Mouse (Mus musculus) v-Abl transformed pro-B cells (cell line): ENCODE results near the gene Agbl4.

Experiments
- in situ Hi-C, 2 experiments: fragments of 400-800 bp; cut with MboI; formaldehyde crosslinking; loops; one replicate each; pipeline ENCODE4 v1.15.1; 2025; ENCODE audit not compliant: unreplicated experiment in 2 of 2

Gene Agbl4

DNA sequence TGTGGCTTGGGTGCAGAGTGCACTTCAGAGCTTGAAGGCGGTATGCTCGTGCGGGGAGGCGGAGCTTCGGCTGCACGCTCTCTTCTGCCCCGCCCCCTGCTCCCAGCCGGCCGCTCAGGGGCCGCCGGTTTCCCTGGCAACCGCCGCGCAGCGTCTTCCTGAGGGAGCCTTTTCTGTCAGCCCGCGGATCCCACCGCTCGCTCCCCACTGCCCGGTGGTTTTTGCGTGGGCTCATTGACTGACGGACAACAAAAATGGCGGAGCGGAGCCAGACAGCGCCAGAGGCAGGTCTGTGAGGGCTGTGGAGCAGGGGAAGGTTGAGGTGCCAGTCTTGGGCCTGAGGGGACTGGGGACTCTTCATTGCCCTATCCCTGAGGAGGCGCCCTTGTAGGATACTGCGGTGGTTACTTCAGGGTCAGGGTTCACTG lies at the start of gene Agbl4:
Gene Agbl4, plus strand, starts transcription at position 44 of the 428 bp plus-strand sequence.
- in situ Hi-C loops = no loop called here

DNA sequence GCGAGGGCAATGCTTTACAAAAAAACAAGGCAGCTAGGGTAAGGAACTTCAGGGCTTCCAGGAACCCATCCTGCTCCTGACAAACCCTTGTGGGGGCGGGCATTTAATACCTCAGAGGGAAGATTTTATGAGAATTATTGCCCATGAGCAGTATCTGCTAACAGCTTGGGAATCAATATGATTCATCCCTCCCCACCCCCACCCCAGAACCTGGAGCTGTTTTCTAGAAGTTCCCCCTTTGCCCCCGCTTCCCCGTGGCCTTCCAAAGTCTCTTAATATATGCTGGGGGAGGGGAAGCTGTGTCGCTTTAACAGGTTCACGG lies 46.6 kb upstream of the Agbl4 start:
- in situ Hi-C loops = no loop called here

DNA sequence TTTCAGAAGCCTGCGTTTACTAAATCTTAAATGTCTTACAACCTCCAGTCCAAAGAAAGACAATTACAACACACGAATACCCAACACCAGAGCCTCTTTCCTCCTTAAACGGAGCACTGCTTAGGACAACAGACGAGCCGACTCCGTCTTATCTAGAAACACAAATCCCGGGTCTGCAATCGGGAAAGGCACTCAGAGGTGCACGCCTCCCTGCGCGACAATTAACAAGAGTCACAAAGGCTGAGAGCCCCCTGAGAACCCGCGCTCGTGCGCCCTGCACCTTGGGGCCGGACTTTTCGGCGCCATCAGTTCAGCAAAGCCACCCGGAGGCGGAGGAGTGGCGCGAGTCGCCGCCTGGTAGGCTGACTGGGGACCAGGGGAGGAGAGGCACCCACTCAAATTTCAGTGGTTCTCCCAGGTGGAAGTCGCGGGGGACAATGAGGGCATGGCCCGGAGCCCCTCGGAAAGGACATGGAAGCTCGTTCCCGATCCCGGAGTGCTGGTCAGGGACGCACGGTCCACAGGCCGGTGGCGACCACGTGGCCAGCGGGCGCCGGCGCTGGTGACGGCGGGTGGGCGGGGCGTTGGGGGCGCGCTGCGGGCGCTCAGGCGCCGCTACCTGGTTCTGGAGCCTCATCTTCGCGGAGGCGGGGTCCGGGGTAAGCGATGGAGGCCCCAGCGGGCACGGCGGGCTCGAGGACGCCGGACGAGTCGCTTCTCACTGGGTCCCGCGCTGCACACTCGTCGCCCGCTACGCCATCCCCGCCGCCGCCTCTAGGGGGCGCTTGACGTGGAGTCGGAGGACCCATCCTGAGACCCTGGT lies 46.1 kb upstream of the Agbl4 start, which contains the start of gene Elavl4:
Gene Elavl4, minus strand, starts transcription at position 732 of the 823 bp plus-strand sequence.
- in situ Hi-C loops = no loop called here

DNA sequence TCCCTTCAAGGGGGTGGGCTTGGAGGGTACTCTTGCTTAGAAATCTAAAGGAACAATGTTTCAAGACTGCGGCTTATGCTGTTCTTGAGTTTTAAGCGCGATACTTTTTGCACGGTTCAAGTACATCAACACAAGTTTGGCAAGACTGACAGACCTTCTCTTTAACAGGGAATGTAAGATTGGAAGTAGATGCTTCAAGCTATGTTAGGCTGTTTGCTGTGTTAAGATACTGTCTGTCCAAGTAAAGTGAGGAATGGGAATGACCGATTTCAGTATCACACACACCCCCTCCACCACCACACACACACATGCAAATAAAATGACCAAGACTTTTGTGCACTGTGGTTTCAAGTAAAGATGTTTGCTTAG lies 45.5 kb upstream of the Agbl4 start:
- in situ Hi-C loops = no loop called here

DNA sequence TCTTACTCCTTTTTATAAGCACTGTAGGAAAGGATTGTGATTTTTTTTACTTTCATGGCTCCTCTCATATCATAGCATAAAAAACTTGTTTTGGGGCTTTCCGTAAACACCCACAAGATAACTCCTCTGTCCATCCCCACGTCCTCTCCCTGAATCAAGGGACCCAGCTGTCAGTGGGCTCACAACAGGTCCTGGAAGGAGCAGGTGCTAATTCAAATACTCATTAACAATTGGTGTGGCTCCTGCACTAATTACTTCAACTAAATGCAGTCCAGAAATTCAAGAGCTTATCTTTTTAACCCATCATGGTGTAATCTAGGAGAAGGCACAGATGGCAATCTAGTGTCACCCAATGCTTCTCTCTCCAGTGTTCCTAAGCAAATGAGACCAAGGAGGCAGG lies 36.9 kb upstream of the Agbl4 start:
- in situ Hi-C loops = no loop called here

DNA sequence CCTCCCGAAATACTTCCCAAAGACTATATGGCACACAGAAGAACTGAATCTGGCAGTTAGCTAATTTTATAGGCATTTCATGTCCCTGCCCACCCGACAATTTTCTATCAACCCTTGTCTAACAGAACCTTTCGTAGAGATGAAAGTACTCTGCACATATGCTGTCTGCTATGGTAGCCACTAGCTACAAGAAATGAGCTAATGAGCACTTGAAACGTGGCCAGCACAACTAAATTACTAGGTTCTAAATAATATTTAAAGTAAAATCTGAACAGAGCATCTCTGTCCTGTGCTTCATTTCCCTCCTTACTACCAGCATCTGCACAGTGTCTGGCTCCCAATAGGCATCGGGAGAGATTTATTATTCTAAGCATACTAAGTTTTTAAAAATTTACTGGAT lies 1.2 kb upstream of the Agbl4 start:
- in situ Hi-C loops = no loop called here

DNA sequence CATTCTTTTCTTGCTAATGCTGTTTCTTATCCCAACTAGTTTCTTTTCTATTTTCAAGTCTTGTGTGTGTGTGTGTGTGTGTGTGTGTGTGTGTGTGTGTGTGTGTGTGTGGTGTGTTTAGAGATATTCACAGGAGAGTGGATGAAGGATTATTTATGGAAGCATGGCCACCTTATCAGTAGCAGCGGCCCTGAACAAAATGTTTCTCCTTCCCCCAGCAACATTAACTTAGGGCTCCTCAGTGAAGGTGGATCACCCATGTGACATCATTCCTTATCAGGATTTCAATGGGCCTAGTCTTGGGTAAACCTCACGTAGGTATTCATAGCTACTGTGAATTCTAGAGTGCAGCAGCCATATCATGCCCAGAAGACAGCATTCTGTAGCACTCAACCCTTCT lies 22.8 kb downstream of the Agbl4 start:
- in situ Hi-C loops = no loop called here

DNA sequence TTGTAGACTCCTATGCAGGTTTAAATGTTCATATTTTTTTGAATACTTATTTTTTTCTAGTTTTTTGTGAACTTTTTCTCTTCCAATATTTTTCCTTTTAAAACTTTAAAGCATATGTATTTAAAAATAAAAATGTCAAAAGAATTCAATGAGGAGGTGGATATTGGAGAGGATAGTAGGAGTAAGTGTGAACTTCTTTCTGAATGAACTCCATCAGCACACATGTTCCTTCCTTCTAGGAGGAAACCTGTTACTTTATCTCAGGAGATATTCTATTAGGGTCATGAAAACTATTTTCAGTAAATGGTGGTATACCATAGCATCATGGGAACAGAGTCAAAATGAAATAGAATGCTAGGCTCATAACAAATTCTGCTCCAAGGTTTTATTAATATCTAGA lies 30.2 kb downstream of the Agbl4 start:
- in situ Hi-C loops = no loop called here

DNA sequence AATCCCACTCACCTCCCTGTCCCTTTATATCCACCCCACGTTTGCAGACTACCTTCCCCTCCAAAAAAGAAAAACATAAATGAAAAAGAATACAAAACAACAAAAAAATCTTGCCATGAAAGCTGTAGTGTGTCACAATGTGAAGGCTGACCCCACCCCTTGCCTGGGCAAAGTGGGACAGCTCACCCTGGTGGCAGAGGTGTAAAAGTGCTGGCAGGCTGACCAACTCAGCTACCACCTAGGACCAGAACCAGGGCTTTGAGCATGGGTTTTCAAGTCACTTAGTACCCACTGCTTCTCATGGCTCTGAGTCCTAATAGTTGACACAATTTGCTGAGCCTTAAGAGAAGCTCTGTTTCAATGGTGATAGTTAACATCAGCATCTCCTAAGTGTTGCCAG lies 96.9 kb downstream of the Agbl4 start:
- in situ Hi-C loops = no loop called here

DNA sequence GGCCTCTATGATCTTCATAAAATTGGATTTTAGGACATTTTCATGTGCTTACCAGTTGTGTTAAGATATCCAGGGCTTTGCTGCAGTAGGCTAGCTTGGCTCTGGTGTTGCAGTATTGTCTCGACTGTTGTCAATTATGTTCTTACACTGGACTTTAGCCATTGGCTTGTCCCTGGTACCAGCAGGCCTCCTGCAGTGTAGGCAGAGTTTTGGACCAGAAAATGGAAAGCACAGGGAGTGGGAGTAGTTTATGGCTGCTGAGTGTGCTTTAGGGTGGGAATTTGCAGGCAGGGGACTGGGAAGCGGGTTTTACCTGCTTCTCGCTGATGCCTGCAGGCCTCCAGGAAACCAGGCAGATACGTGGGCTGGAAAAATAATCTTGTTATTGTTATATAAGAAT lies 132.3 kb downstream of the Agbl4 start:
- in situ Hi-C loops = no loop called here

DNA sequence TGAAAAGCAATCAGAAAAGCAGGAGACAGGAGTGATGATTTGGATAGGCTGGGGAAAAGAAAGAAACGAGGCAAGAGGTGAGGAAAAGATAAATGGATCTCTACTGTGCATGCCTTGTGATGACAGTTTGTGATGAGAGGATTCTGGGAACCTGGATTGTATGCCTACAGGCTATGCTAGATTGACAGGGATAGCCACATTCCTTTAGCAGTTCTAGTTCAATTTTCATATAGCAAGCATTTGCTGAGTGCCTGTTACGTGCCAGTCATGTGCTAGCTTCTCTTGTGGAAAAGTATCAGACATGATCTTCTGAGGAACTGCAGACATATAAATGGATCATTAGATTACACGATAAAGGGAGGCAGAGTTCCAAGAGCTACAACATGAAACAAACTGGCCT lies 151.8 kb downstream of the Agbl4 start:
- in situ Hi-C loops = no loop called here

DNA sequence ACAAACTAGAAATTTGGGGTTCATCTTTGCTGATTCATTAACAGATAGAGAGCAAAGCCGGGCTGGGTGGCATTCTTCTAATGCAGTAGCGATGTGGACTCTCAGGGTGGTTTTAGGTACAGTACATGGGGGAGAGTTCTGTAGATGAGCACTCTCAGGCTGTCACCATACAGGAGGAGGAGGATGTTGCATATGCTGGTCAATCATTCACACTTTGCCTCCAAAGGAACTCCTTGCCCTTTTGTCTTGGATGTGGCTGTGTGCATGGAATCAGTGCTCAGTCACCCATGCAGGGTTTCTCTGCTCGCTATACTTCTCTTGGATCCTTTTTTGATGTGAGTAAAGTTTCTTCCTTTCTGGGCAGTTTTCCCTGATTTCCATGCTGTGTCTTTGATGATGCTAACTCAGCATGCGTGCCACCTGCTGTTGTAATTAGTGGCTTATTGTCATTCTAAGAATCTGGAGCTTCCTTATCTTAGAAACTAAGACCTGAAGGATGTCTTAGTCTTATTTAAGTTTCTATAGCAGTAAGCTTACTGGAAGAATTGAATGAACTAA lies 200.3 kb downstream of the Agbl4 start:
- in situ Hi-C loops = no loop called here

DNA sequence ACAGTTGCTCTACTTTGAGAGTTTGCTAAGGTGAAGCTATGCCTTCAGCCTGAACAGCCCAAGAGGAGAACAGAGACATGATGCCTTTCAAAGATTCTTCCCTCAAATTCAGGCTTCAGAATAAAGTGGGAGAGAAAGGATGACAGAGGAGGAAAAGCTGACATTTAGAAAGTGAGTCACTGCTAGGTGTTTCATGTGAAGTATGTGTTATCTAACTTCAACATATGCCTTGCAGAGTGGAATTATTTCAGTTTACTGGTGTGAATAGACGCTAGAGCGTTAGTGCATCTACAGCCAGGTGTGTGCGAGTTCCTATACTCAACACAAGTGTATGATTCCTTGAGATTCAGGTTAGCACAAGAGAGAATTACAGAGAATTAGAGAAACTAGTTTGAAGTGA lies 244.0 kb downstream of the Agbl4 start:
- in situ Hi-C loops = no loop called here

DNA sequence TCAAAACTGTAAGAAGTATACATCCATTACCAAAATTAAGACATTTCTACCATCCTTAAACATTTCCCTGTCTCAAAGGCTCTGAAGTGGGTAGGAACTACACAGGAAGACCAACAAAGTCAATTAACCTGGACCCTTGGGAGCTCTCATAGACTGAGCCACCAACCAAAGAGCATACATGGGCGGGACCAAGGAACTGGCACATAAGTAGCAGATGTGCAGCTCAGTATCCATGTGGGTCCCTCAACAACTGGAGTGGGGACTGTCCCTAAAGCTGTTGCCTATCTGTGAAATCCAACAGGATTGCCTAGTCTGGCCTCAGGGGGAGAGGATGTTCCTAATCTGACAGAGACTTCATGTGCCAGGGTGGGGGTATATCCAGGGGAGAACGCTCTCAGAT lies 265.5 kb downstream of the Agbl4 start:
- in situ Hi-C loops = no loop called here

DNA sequence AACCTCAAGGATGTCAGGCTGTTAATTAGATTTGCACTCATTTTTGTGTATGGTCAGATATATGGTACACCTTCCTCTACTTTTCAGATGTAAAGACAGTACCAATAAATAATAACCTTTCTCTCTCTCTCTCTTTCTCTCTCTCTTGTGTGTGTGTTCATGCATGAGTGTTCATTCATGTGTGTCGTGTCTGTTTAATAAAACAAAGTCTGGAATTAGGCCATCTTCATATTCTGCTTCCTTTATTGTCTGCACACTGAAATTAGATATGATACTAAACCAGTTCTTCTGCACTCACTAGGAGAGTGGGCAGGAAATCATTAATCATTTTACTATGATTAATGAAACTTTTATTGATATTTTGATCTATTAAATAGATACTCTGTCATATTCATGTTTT lies 276.7 kb downstream of the Agbl4 start:
- in situ Hi-C loops = no loop called here

DNA sequence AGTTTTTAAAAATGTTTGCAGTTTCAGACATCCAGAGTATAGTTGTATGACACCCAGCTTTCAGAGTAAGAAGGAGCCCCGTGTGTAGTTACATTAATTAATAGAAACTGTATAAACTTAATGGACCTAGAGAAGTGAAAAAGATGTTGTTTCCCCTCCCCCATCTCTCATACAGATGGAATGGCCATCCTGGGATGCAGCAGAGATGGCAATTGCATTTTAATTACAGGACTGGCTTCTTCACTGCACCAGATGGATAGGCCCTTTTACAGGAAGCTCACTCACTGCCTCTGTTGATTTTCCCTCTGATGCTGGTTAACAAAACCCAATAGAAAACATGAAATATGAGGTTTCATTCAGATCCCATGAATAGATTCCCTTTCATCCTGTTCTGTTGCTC lies 337.7 kb downstream of the Agbl4 start:
- in situ Hi-C loops = no loop called here

DNA sequence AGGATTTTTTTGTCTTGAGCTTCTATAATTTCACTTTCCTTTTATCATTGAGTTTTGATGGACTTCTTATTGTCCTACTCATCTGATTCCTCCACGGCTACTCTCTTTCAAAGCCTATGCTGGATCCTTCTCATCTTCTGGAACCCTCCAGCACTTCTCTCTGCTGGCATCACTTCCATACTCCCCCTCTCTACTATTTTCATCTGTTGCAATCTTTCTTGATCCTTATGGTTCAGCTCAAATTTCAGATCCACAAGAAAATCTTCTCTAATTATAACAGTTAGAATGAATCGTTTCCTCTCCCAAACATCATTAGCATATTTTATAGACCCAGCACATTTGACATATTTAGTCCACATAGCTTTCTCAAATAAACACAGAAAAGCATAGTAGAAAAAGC lies 360.5 kb downstream of the Agbl4 start:
- in situ Hi-C loops = no loop called here

DNA sequence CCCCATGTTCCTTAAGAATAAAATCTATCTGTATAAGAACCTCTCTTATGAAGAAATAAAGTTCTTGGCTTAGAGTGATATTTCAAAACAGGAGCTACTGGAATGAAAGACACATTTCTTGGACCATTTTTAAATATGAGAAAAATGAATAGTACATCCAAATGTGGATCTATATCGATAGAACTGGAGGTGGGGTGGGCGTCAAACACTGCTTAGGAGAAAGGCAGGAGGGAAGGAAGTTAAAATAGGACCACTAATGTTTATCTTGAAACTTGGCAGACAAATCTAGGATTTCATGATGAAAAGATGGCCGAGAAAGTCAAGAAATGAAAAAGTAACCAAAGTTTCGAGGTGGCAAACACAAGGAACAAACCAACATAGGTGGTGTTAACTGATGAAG lies 391.1 kb downstream of the Agbl4 start:
- in situ Hi-C loops = no loop called here

DNA sequence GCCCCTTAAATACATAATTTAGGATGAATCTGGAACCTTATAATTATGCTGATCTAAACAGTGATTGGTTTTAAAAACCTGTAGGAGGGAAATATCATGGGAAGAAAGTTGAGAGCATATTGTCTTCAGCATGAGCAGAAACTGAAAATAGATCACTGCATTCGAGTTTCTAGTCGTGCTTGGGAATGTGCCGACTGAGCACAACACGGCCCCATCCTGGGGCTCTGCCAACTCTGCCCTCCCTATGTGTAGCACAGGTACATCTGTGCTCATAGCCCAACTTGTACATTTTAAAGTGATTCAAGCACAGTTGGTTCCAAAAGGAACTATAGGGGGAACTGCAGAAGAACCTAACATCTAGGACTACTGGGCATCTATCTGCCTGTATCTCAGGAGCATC lies 402.4 kb downstream of the Agbl4 start:
- in situ Hi-C loops = no loop called here

DNA sequence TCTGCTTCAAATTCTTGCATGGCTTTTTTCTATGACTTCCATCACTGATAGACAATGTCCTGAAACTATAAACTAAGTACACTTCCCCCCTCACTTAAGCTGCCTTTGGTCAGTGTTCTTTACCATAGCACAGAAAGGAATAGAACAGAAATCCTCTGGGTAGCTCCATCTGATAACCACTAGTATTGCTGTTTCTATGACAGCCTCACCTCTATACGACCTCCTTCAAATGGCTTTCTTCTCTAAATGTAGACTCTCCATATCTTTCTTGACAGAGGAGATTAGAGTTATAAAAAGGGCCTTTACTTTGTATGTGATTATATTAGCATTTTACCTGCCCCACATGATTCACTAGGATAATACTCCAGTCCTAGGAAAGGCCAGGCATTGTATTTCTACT lies 413.5 kb downstream of the Agbl4 start:
- in situ Hi-C loops = no loop called here

DNA sequence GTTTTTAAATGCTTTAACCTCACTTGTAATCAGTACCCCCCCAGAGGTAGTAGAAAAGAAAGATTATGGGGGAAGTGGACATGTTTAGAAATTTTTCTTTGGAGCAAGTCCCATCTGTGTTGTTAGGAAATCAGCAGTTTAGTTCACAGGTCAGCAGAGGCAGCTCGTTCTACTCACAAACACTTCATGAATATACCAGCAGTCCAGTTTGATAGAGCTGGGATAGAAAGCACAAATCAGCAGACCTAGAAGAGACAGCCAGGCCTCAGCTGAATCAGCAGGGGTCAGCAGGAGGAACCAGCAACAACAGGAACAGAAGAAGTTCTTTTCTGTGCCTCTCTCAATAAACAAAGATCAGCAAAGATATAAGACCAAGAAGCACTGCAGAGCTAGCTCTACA lies 435.3 kb downstream of the Agbl4 start:
- in situ Hi-C loops = no loop called here

DNA sequence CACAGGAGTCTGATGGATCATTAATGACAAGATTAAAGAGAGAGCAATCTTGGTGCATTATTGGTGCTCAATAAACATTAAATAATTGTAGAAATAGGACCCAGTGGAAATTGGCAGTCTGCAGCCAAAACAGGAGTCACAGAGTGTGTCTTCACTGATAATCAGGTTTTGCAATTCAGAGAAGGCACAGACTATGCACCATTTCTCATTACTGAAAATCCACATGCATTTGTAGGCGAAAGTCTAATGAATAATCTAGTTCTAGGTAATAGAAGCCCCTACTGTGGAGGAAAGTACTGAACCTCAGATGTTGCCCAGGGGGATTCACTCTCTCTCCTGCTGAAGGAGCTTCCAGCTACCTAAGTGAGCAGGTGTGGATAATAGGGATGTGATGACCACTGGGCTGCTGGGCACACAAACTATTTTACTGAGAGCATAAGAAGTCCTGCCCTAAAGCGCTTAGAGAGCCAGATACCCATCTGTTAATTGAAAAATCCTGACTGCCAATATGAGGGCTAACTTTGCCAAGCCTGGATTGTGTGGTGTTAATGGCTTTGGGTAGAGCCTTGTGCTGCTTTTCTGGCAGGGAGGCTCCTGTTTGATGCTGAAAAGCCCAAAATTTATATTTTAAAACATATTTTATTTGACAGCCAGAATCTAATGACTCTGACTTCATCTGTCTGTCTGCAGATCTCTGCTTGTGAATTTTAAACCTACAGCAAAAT lies 482.4 kb downstream of the Agbl4 start:
- in situ Hi-C loops = no loop called here
